Mouse (Mus musculus): ENCODE data around the gene Fam181a.

Gene Fam181a

DNA sequence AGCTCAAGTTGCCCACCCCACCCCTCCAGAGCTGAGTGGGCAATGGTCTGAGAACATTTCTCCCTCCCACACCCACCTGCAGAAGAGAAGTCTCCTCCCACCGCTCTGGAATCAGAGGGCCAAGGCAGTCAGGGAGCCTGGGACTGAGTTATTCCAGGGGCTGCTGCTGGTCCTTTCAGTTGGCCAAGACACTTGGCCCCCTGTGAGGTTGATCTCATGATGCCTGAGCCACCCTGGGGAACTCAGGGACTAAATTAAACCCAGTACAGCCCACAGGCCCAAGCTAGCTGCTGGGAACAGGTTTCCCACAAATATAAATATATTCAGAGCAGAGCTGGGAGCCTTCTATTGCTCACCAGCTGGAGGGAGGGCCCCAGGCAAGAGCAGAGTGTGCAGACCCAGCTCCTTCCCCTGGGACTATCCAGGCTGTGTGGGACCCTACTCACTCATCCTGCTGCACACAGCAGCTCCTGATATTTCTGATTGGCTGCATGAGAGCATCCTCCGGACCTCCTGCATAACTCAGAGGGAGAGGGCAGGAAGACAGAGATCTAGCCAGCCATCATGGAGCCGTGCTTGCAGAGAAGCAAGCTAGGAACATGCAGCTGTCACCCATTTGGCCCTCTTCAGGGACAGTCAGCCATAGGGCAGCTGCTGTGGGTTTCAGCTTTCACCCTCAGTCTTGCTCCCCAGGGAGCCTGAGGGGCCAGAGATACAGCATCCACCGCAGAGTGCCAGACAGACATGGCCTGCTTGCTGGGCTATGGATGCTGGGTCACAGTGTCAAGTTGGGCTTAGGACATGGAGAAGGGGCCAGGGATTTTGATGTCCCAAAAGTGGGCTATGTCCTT lies 48.4 kb downstream of the Fam181a start:
- no peak for DNase-seq

DNA sequence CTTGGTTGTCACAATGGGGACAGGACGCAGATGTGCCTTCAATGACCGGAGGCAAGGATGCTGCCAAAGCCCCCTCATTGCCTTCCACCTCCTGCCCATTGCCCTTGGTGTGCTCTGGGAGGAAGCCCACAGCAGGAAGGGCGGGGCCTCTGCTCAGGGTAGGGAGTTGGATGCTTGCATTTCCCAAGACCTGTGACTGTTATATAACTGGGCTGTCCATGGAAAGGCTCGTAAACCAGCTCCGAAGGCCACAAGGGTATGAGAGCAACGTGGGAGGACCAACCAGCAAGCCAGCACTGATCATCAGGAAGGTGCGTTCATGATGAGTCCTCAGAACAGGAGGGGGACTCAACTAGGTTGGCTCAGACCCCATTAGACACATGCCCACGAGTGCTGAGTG lies 50.0 kb downstream of the Fam181a start:
- DNase-seq = no peak

- DNase-seq = no peak
These were observed 50.9 kb downstream of the Fam181a start for GRCm38 (mm10) chr12:103361539-103362307.

DNA sequence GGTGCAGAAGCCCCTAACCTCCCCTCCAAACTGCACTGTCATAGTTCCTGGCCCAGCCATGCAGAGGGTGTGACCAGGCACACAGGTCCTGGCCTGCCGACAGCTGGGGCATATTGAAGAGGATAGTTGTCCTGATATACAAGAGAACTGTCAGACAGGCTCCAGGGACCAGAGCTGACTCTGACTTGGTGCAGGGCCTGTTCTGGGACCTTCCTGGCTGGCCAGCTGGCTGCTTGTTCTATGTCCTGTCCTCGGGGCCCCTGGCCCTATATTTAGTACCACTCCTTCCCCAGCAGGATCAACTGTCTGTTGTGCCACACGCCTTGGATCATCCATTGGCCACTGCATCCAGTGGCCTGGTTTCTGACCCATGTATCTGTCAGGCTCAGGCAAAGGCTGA lies 51.6 kb downstream of the Fam181a start:
- DNase-seq = no peak

Data from thymus, postnatal 25 days (tissue).